Comparison of ENCODE assay signal across 8 mouse cellular contexts in the genomic region with DNA sequence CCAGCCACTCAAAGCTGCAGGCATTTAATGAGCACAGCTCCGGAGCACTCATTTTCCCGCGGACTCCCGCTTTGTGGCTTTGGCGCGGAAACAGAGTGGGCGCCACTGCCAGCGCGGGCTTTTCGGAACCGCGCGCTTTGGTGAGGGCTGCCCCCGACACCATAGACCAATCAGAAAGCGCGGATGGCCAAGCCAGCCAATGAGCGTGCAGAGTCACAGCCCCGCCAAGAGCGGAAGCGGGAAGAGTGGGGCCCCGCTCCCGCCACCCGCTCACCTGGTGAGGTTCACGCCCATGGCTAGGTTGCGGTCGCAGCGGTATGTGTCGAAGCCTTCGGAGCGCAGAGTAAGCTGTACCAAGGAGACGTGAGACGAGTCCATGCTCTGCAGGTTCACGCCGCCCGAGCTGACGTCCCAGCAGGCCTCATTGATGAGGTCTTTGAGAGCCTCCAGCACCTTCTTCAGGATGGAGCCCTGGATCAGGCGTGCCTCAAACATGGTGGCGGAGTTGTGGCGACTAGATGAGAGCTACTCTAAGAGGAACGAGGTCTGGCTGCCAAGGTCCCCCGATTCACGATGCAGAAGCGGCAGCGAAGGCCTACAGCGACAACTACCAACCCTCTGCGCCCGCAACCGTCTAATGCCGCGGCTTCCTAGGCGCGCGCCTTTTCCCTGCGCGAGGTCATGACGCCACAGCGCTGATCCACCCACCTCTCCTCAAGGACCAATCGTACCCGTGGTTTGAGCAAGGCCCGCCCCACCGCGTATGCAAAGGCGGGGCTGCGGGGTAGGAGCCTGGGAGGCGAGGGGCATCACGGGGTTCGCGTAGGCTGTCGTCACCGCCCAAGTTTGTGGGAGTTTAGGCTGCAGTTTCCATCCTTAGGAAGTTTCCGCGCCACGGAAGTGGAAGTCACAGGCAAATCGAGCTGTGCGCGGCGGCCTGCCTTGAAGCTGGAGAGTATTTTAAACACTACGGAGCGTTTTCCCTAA. TPM values are rescaled to one million over a fixed set of nuclear protein-coding genes. Genes with fewer than 3 reads are reported as not detected.
DNase-seq lines count a peak whose midpoint lies in the region; ATAC-seq and TF ChIP-seq lines count a peak whose summit lies in the region.

TSS of gene Pcna (minus strand) at position 773 of the 987 bp plus-strand sequence.

- peak; percentile 99 for DNase-seq in 3T3-L1 (ENCODE audit: low read depth, low spot score)
- DNase-seq in adrenal gland, postnatal 4 days (ENCODE audit: low spot score in 2 of 2): peak; percentile 84 to 93
- peak; percentile 99 for DNase-seq in embryonic facial prominence, embryonic 14.5 days (ENCODE audit: low spot score)
- DNase-seq in heart, adult 2 months: peak; percentile 97 to 99
- peak; percentile 97 for DNase-seq in kidney, adult 8-10 months
- DNase-seq in spleen, postnatal 10 days (ENCODE audit: low spot score in 2 of 2): peak; percentile 90 to 96

- H3K4me1 ChIP-seq in embryonic facial prominence, embryonic 14.5 days (ENCODE audit: control insufficient read depth, insufficient read depth, low read length): peaks cover 14% of the 10 kb centered on the region
- H3K4me1 ChIP-seq in heart, adult 2 months (ENCODE audit: control insufficient read depth, insufficient read depth, low read length): peaks cover 3% of the 10 kb centered on the region
- H3K4me1 ChIP-seq in limb, embryonic 13.5 days: peaks cover 35% of the 10 kb centered on the region
- H3K4me1 ChIP-seq in midbrain, embryonic 16.5 days (ENCODE audit: control insufficient read depth, insufficient read depth, low read length): peaks cover 22% of the 10 kb centered on the region

- peak within 1 kb of the TSS; percentile 62 for H3K4me2 ChIP-seq in embryonic facial prominence, embryonic 14.5 days (ENCODE audit: low read depth, low read length)
- H3K4me2 ChIP-seq in limb, embryonic 13.5 days (replicated peaks): peak within 1 kb of the TSS; percentile 79
- peak within 1 kb of the TSS; percentile 88 for H3K4me2 ChIP-seq in midbrain, embryonic 16.5 days (ENCODE audit: low read length)

- H3K36me3 ChIP-seq in embryonic facial prominence, embryonic 14.5 days (ENCODE audit: control insufficient read depth, insufficient read depth, low read length): peaks cover 33% of the 10 kb centered on the region
- peaks cover 9% of the 10 kb centered on the region for H3K36me3 ChIP-seq in heart, adult 2 months (ENCODE audit: control insufficient read depth, insufficient read depth, low read length)
- peaks cover 25% of the 10 kb centered on the region for H3K36me3 ChIP-seq in limb, embryonic 13.5 days
- 0 out of 2 replicates have a peak, but pooled peaks cover 2% of the 10 kb centered on the region for H3K36me3 ChIP-seq in midbrain, embryonic 16.5 days (ENCODE audit: control insufficient read depth, insufficient read depth, low read length)

- no peaks in the 10 kb centered on the region for H3K79me2 ChIP-seq in heart, adult 2 months (replicated peaks; ENCODE audit: control insufficient read depth, insufficient read depth, low read length)

- TF ChIP-seq POLR2A in heart, adult 2 months (IDR thresholded peaks at IDR 0.05; ENCODE audit: insufficient read depth, low read depth, low read length): peak; percentile 96

- H3K9me3 ChIP-seq in embryonic facial prominence, embryonic 14.5 days (ENCODE audit: control insufficient read depth, low read length): no peaks in the 10 kb centered on the region
- H3K9me3 ChIP-seq in limb, embryonic 13.5 days: no peaks in the 10 kb centered on the region
- H3K9me3 ChIP-seq in midbrain, embryonic 16.5 days (replicated peaks; ENCODE audit: control insufficient read depth, low read length, poor library complexity, severe bottlenecking): no peaks in the 10 kb centered on the region

- H3K27me3 ChIP-seq in embryonic facial prominence, embryonic 14.5 days (replicated peaks; ENCODE audit: control insufficient read depth, insufficient read depth, low read length): no peaks in the 10 kb centered on the region
- H3K27me3 ChIP-seq in heart, adult 2 months (ENCODE audit: control insufficient read depth, insufficient read depth, low read length): no peaks in the 10 kb centered on the region
- H3K27me3 ChIP-seq in limb, embryonic 13.5 days: no peaks in the 10 kb centered on the region
- no peaks in the 10 kb centered on the region for H3K27me3 ChIP-seq in midbrain, embryonic 16.5 days (ENCODE audit: control insufficient read depth, insufficient read depth, low read depth, low read length)

- TF ChIP-seq CTCF in heart, adult 2 months (IDR thresholded peaks at IDR 0.05): no peak

- WGBS in embryonic facial prominence, embryonic 14.5 days: under 1% methylated on average over 54 of the region's 79 CpGs
- WGBS in heart, adult 2 months: under 1% methylated on average over 79 of the region's 79 CpGs
- WGBS in limb, embryonic 13.5 days: under 1% methylated on average over 79 of the region's 79 CpGs
- WGBS in midbrain, embryonic 16.5 days: under 1% methylated on average over 79 of the region's 79 CpGs

- peak; percentile 87; the same call in 1 of the 2 replicates for TF ChIP-seq EP300 in heart, adult 2 months (IDR thresholded peaks at IDR 0.05; ENCODE audit: insufficient read depth, low read depth, low read length)

- peak within 1 kb of the TSS; percentile 54 for H3K4me3 ChIP-seq in embryonic facial prominence, embryonic 14.5 days (ENCODE audit: low read depth, low read length)
- peak within 1 kb of the TSS; percentile 65 for H3K4me3 ChIP-seq in heart, adult 2 months
- H3K4me3 ChIP-seq in limb, embryonic 13.5 days: peak within 1 kb of the TSS; percentile 67
- peak within 1 kb of the TSS; percentile 62 for H3K4me3 ChIP-seq in midbrain, embryonic 16.5 days (ENCODE audit: low read depth, low read length)

- intact Hi-C loops in heart, adult 2 months (cut with DNase I): loop anchor here (5.0 kb wide), 1 partner anchor 434 kb away; the partner anchor contains the start of gene Shld1

- peak within 1 kb of the TSS; percentile 93 for H3K27ac ChIP-seq in embryonic facial prominence, embryonic 14.5 days (replicated peaks; ENCODE audit: low read depth, low read length)
- peak within 1 kb of the TSS; percentile 84 for H3K27ac ChIP-seq in heart, adult 2 months
- peak within 1 kb of the TSS; percentile 77 for H3K27ac ChIP-seq in limb, embryonic 13.5 days
- peak within 1 kb of the TSS; percentile 82 for H3K27ac ChIP-seq in midbrain, embryonic 16.5 days (ENCODE audit: low read length)

- peak; percentile 99 for ATAC-seq in embryonic facial prominence, embryonic 14.5 days (ENCODE audit: low read depth)
- peak; percentile 99 for ATAC-seq in limb, embryonic 13.5 days (ENCODE audit: low FRiP score, low read depth)
- ATAC-seq in midbrain, embryonic 16.5 days: peak; percentile 99

- H3K9ac ChIP-seq in embryonic facial prominence, embryonic 14.5 days (ENCODE audit: low read depth, low read length): peak within 1 kb of the TSS; percentile 67
- H3K9ac ChIP-seq in heart, adult 2 months (ENCODE audit: low read depth, low read length): peak within 1 kb of the TSS; percentile 65
- H3K9ac ChIP-seq in limb, embryonic 13.5 days: peak within 1 kb of the TSS; percentile 75
- H3K9ac ChIP-seq in midbrain, embryonic 16.5 days (ENCODE audit: low read depth, low read length): peak within 1 kb of the TSS; percentile 61

RNA-seq across cellular contexts. Expression of gene Pcna, which starts in this region (rescaled TPM):
- total RNA-seq in adrenal gland, postnatal 4 days (2021): 100 to 1,000 TPM; 141 to 161 TPM
- polyA plus RNA-seq in embryonic facial prominence, embryonic 14.5 days (2014; fragmentation: Nextera tagmentation; extraction: Ambion mirVana): 222 and 238 TPM in 2 replicates
- 10 to 100 TPM; 36.5 to 39.9 TPM for total RNA-seq in heart, adult 2 months (2021)
- 25.9 and 35.8 TPM in 2 replicates for polyA plus RNA-seq in heart, adult 2 months (2012; rRNA removed)
- polyA plus RNA-seq in limb, embryonic 13.5 days (2015; fragmentation: Nextera tagmentation; extraction: Ambion mirVana): 252 and 263 TPM in 2 replicates
- 88.2 and 94.7 TPM in 2 replicates for polyA plus RNA-seq in midbrain, embryonic 16.5 days (2015; fragmentation: Nextera tagmentation; extraction: Ambion mirVana)

Comparison
In these comparisons a context has a peak if more than half of its experiments do, and no peak if none do; other contexts are left out.
1. Peak in every context shown above with its lines: DNase-seq, ATAC-seq, H3K4me3 ChIP-seq and H3K27ac ChIP-seq.